Mouse (Mus musculus) MEL (cell line): ENCODE data around the gene H2afj. TPM values are rescaled to one million over a fixed set of nuclear protein-coding genes. Genes with fewer than 3 reads are reported as not detected.

Experiments
- DNase-seq: peaks from one replicate; pipeline ENCODE4 v3.0.0; 2011; ENCODE audit warnings: low read depth, low spot score
- H3K27ac ChIP-seq: 2 replicates; pipeline ENCODE4 v1.5.1; 2012; ENCODE audit warnings: low read depth, mild to moderate bottlenecking, control low read depth, low read length, moderate library complexity; ENCODE audit not compliant: control insufficient read depth
- H3K27me3 ChIP-seq, 2 experiments: fragments of 150-350 bp in 1 of 2; sonication (generic) in 1 of 2; 2 replicates each; pipeline ENCODE4 v1.6.1; 2012; ENCODE audit warnings: low read length in 2 of 2, mild to moderate bottlenecking in 2 of 2, improper control_type of control experiment in 1 of 2, moderate library complexity in 1 of 2; ENCODE audit not compliant: insufficient read depth in 2 of 2, control insufficient read depth in 1 of 2
- H3K36me3 ChIP-seq, 2 experiments: 2 replicates each; pipeline ENCODE4 v1.6.1; 2012 to 2014; ENCODE audit warnings: low read length in 2 of 2, improper control_type of control experiment in 1 of 2, inconsistent platforms in 1 of 2, mild to moderate bottlenecking in 1 of 2; ENCODE audit not compliant: insufficient read depth in 2 of 2, control insufficient read depth in 1 of 2
- H3K4me1 ChIP-seq, 2 experiments: fragments of 150-350 bp in 1 of 2; sonication (generic) in 1 of 2; 2 replicates each; pipeline ENCODE4 v1.6.1; 2012; ENCODE audit warnings: low read length in 2 of 2, improper control_type of control experiment in 1 of 2, mild to moderate bottlenecking in 1 of 2; ENCODE audit not compliant: insufficient read depth in 2 of 2, control insufficient read depth in 1 of 2
- H3K4me3 ChIP-seq, 2 experiments: fragments of 150-350 bp in 1 of 2; sonication (generic) in 1 of 2; 2 replicates each; pipeline ENCODE4 v1.5.1; 2012; ENCODE audit warnings: low read depth in 2 of 2, low read length in 2 of 2, mild to moderate bottlenecking in 2 of 2, moderate library complexity in 2 of 2, control low read depth in 1 of 2, improper control_type of control experiment in 1 of 2; ENCODE audit not compliant: control insufficient read depth in 1 of 2, insufficient read depth in 1 of 2
- H3K79me2 ChIP-seq: 2 replicates; pipeline ENCODE4 v1.6.1; 2012; ENCODE audit warnings: mild to moderate bottlenecking, low read length, moderate library complexity; ENCODE audit not compliant: control insufficient read depth, poor library complexity, insufficient read depth
- H3K9ac ChIP-seq: 2 replicates; pipeline ENCODE4 v1.6.1; 2012; ENCODE audit warnings: low read depth, mild to moderate bottlenecking, control low read depth, low read length, moderate library complexity; ENCODE audit not compliant: control insufficient read depth, poor library complexity, severe bottlenecking
- H3K9me3 ChIP-seq: fragments of 150-350 bp; sonication (generic); replicated peaks from 2 replicates; pipeline ENCODE4 v1.6.1; 2012; ENCODE audit warnings: mild to moderate bottlenecking, low read length, improper control_type of control experiment, moderate library complexity; ENCODE audit not compliant: insufficient read depth
- CHD1 ChIP-seq: IDR thresholded peaks from 2 replicates; pipeline ENCODE4 v1.6.1; 2012; ENCODE audit warnings: low read depth, mild to moderate bottlenecking, inconsistent platforms, low read length, improper control_type of control experiment
- ELF1 ChIP-seq: IDR thresholded peaks from 2 replicates; pipeline ENCODE4 v1.6.1; 2014; ENCODE audit warnings: low read depth, mild to moderate bottlenecking, inconsistent platforms, low read length, improper control_type of control experiment, moderate library complexity
- ETS1 ChIP-seq: IDR thresholded peaks from 2 replicates; pipeline ENCODE4 v1.6.1; 2012; ENCODE audit warnings: low read depth, mild to moderate bottlenecking, inconsistent platforms, low read length, improper control_type of control experiment, moderate library complexity
- GATA1 ChIP-seq: IDR thresholded peaks from 2 replicates; pipeline ENCODE4 v1.6.1; 2011; ENCODE audit warnings: low read depth, low read length, improper control_type of control experiment
- MAFK ChIP-seq: IDR thresholded peaks from 2 replicates; pipeline ENCODE4 v1.6.1; 2011; ENCODE audit warnings: low read depth, mild to moderate bottlenecking, low read length, improper control_type of control experiment, borderline replicate concordance
- MAX ChIP-seq: IDR thresholded peaks from 2 replicates; pipeline ENCODE4 v1.6.1; 2011; ENCODE audit warnings: low read length, improper control_type of control experiment
- MAZ ChIP-seq: IDR thresholded peaks from 2 replicates; pipeline ENCODE4 v1.6.1; 2012; ENCODE audit warnings: low read depth, mild to moderate bottlenecking, inconsistent platforms, low read length, improper control_type of control experiment
- MYC ChIP-seq: IDR thresholded peaks from 2 replicates; pipeline ENCODE4 v1.6.1; 2011; ENCODE audit warnings: low read depth, mild to moderate bottlenecking, low read length, improper control_type of control experiment, moderate library complexity
- NRF1 ChIP-seq: IDR thresholded peaks from 2 replicates; pipeline ENCODE4 v1.6.1; 2014; ENCODE audit warnings: low read depth, mild to moderate bottlenecking, inconsistent platforms, low read length, improper control_type of control experiment, moderate library complexity; ENCODE audit not compliant: poor library complexity, insufficient read depth, severe bottlenecking
- POLR2A ChIP-seq, 2 experiments: IDR thresholded peaks; 2 replicates each; pipeline ENCODE4 v1.6.1; 2011 to 2012; ENCODE audit warnings: low read length in 2 of 2, mild to moderate bottlenecking in 2 of 2, control low read depth in 1 of 2, improper control_type of control experiment in 1 of 2, low read depth in 1 of 2, moderate library complexity in 1 of 2; ENCODE audit not compliant: control insufficient read depth in 1 of 2, insufficient read depth in 1 of 2, poor library complexity in 1 of 2
- POLR2AphosphoS5 ChIP-seq: IDR thresholded peaks from 2 replicates; pipeline ENCODE4 v1.6.1; 2012; ENCODE audit warnings: low read depth, borderline replicate concordance, mild to moderate bottlenecking, inconsistent platforms, low read length, moderate library complexity, mixed read lengths
- RAD21 ChIP-seq: IDR thresholded peaks from 2 replicates; pipeline ENCODE4 v1.6.1; 2011; ENCODE audit warnings: mild to moderate bottlenecking, low read depth, low read length, improper control_type of control experiment
- RCOR1 ChIP-seq: IDR thresholded peaks from 2 replicates; pipeline ENCODE4 v1.6.1; 2012; ENCODE audit warnings: low read depth, mild to moderate bottlenecking, inconsistent platforms, low read length, improper control_type of control experiment
- TBP ChIP-seq: IDR thresholded peaks from 2 replicates; pipeline ENCODE4 v1.8.0; 2011; ENCODE audit warnings: low read depth, low read length, improper control_type of control experiment
- USF2 ChIP-seq, 2 experiments: IDR thresholded peaks; 2 replicates each; pipeline ENCODE4 v1.6.1; 2011 to 2012; ENCODE audit warnings: improper control_type of control experiment in 2 of 2, low read length in 2 of 2, borderline replicate concordance in 1 of 2, inconsistent platforms in 1 of 2, low read depth in 1 of 2, mild to moderate bottlenecking in 1 of 2; ENCODE audit not compliant: insufficient read depth in 1 of 2
- ZMIZ1 ChIP-seq: IDR thresholded peaks from 2 replicates; pipeline ENCODE4 v1.6.1; 2012; ENCODE audit warnings: low read depth, mild to moderate bottlenecking, inconsistent platforms, low read length, improper control_type of control experiment, moderate library complexity
- polyA plus RNA-seq, 2 experiments: library from polyadenylated mRNA; stranded (reverse) in 1 of 2; unstranded in 1 of 2; fragments of >175 nt in 1 of 2; fragments of >200 nt in 1 of 2; gene quantifications; 2 replicates each; pipeline versions ENCODE4 v1.2.1 to v1.2.4; 2012; ENCODE audit warnings: low replicate concordance in 2 of 2, low read depth in 1 of 2; ENCODE audit not compliant: insufficient read length in 2 of 2, insufficient read depth in 1 of 2, missing spikeins in 1 of 2
- total RNA-seq: library from RNA; depleted of rRNA; stranded (reverse); fragments of 300-350 nt; gene quantifications from 2 replicates; pipeline ENCODE4 v1.2.3, GENCODE M21; 2012; rRNA removed

H2afj gene
- total RNA-seq: 111 and 142 TPM in 2 replicates
- polyA plus RNA-seq: 100 to 1,000 TPM in 1 of 2 experiments, not detected in 1; 176 TPM

- Histone ChIP-seq H3K9me3 (no peaks in the 10 kb centered on the region), H3K27me3 (no peaks in the 10 kb centered on the region), H3K9ac (peak within 1 kb of the TSS; percentile 94), H3K27ac (peak within 1 kb of the TSS; percentile 77), H3K79me2 (peaks cover 24% of the 10 kb centered on the region), H3K4me3 (peak within 1 kb of the TSS; percentile 61 to 74), H3K4me1 (peaks cover 0 to 16% of the 10 kb centered on the region in 2 experiments; a peak in 3 of 4 replicates), H3K36me3 (peaks cover 0 to 20% of the 10 kb centered on the region in 2 experiments; a peak in 3 of 4 replicates)
- TF ChIP-seq TBP (peak; percentile 71), MAX (no peak), MAFK (no peak), POLR2A (IDR thresholded peaks at IDR 0.05; ENCODE audit: control insufficient read depth in 1 of 2, insufficient read depth in 1 of 2, low read depth in 1 of 2, low read length in 2 of 2, poor library complexity in 1 of 2) (peak in 1 of 2 experiments; percentile 63; a peak in 1 of 4 replicates), RCOR1 (no peak), GATA1 (no peak), ETS1 (no peak)
- peak; percentile 98 for DNase-seq
Measured at GRCm38 (mm10) chr6:136808014-136808417, at the start of gene H2afj. Gene H2afj (plus strand): TSS chr6:136808244.

GRCm38 (mm10) chr6:136763912-136764311 is 44.1 kb upstream of the H2afj start:
- Histone ChIP-seq H3K79me2 (no peaks in the 10 kb centered on the region), H3K9me3 (no peaks in the 10 kb centered on the region), H3K4me3 (no peak overlapping the region), H3K36me3 (no peaks in the 10 kb centered on the region), H3K4me1 (no peaks in the 10 kb centered on the region), H3K27me3 (no peaks in the 10 kb centered on the region), H3K9ac (no peak overlapping the region), H3K27ac (no peak overlapping the region)
- no peak for TF ChIP-seq ETS1
- TF ChIP-seq GATA1: no peak
- TF ChIP-seq ELF1: no peak
- TF ChIP-seq ZMIZ1: no peak
- no peak for TF ChIP-seq MAZ
- TF ChIP-seq NRF1: no peak
- no peak for TF ChIP-seq POLR2AphosphoS5
- TF ChIP-seq CHD1: no peak
- no peak for TF ChIP-seq TBP
- TF ChIP-seq USF2 (IDR thresholded peaks at IDR 0.05; ENCODE audit: borderline replicate concordance in 1 of 2, insufficient read depth in 1 of 2, low read depth in 1 of 2, low read length in 2 of 2): no peak
- TF ChIP-seq RAD21: no peak
- no peak for TF ChIP-seq MYC
- no peak for DNase-seq
